Mouse (Mus musculus): ENCODE measurements around the gene Arsa.

Arsa gene

DNA sequence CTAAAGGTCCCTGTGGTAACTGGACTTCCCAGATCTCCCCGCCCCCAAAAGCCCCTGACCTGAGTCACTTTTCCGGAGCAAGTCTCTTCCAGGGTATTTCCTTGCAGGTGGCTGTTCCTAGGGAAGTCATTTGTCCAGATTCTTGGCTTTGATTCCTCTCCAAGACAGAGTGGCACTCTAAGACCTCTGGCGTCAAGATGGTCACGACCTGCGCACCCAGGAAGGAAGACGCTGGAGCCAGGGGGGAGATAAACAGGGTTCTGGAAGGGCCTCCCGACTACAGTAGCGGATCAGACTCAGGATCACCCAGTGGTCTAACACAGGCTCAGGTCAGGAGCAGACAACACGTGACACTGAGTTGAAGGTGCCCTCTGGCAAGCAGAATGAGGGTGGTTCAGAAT lies at the start of gene Arsa:
Gene Arsa (minus strand): TSS at position 335 of the 401 bp plus-strand sequence.
- peak; percentile 30 to 34 for DNase-seq

DNA sequence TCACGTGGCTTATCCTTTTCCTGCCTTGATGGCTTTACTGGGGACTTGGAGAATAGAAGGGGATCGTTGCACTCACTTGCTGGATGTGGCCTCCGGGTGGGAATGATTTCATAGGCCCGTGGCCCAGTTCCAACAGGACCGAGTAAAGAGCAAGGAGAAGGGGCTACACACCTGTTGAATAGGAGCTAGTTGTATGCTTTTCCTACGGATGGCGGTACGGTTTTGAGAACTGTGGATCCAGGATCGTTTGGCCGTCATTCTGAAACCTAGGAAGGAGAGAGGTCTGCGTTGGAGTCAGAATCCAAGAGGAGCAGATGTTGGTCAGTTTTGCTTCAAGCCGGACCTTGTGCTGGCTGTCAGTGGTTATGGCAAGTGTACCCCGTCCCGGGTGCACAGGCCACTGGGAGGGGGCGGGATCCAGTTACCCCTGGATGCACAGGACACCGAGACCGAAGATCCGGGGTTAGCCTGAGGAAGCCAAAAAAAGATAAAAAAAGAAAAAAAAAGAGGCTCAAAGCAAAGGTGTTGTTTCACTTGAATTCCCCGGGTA lies 49.6 kb upstream of the Arsa start:
- no peak for DNase-seq

DNA sequence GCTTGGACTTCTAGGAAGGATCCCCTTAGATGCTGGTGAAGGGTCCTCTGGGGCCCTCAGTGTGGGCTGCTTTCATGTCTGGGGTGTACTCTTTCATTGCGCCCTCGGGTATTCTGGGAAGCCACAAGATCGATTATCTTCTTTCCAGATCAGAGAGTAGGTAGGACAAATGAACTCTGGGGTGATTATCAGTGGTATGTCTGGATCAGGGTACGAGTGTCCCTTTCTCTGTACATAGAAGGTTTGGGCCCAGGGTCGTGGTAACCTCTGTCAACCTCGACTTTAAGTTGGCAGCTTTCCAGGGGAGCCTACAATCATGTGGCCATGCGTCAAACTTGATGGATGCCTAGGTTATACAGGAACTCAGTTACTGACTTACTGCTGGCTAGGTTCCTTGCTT lies 48.7 kb upstream of the Arsa start:
- DNase-seq = no peak

DNA sequence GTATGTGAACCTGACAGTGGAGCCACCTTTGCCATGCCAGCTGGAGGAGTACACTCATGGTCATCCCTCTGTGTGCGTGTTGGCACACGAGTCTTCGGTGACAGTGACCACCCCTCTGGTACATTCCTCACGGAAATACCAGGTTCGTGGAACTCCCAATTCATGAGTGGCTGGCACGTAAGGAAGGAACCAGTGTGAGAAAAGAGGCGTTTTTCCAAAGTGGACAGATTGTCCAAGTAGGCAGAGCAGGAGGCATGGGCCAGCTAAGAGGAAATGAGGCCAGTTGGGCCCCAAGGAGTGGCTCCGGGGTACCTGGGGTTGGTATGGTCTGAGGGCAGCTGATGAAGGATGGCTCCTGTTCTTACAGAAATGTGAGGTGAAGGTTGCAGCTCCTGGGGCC lies 48.2 kb upstream of the Arsa start:
- peak in 1 of 2 experiments; percentile 15 for DNase-seq

DNA sequence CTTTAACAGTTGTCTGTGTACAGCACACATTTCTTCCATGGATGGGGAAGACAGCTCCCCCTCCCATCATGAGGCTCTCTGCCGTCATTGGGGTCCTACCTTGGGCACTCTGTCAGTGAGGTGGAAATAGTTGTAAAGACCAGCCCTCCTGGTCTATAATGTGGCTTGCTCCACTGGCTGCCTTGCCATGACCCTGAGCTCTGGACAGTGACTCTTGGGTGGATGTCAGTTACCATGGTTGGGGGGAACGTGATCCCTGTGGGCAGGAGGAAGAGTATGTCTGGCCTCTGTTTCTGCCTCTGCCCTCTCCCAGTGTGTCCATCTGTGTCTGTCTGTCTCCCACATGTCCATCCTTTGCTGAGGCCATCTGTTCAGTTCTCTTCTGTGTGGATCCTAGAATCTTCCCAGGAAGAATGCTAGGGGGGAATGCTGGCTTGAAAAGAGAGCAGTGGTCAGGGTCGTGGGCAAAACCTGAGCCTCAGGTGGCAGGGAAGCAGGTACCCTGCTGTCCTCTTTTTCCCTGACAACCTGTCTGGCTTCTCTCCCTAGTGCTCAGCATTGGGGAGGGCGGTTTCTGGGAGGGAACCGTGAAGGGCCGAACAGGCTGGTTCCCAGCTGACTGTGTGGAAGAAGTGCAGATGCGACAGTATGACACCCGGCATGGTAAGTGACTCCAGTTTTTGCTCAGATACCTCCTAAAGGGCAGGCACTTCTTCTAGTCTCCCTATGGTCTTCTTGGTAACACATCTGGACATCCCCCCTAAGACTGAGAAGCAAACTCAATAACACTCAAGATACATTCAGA lies 47.6 kb upstream of the Arsa start:
- peak in 1 of 2 experiments; percentile 15 for DNase-seq

DNA sequence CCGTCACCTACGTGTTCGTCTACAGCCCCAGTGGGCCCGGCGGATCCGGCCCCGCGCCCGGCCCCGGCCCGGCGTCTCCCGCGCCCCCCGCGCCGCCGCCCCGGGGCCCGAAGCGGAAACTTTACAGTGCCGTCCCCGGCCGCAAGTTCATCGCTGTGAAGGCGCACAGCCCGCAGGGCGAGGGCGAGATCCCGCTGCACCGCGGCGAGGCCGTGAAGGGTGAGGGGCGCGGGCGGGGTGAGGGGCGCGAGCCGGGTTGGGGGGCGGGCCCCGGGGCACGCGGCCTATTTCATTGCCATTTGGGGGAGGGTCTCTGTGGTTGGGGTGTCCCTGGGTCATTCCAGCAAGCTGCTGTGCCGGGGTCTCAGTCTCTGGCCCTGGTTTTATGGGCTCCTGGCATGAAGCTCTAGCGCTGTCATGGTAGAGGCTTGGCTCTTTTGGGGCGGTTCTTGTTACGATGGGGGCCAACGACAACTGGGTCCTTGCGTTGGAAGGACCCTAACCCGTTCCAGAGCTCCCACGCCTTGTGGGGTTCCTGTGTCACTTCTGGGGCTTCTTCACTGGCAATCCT lies 46.9 kb upstream of the Arsa start:
- peak in 1 of 2 experiments; percentile 29 for DNase-seq

DNA sequence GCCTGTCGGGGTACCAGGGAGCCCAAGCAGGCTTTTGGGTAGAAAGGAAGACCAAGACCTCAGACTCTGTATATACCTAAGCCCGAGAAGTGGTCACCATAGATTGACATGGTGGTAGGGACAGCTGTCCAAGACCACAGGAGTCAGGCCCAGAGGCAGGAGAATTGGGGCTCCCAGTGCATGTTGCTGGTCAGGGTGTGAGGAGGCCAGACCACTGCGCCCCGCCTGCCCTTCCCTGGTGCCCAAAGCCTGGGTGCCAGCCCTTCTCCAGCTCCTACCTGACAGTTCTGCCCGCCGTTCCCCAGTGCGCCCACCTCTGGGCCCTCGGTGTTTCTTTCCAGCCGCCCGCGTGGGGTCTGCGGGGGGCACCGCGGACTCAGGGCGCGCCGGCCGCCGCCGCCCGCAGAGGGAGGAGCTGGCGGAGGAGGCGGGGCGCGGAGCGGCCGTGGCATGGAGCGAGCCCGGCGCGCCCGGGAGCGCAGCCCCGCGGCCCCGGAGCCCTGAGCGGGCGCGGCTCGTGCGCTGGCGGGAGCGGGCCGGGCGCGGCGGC lies 46.1 kb upstream of the Arsa start:
- DNase-seq = peak in 1 of 2 experiments; percentile 51

DNA sequence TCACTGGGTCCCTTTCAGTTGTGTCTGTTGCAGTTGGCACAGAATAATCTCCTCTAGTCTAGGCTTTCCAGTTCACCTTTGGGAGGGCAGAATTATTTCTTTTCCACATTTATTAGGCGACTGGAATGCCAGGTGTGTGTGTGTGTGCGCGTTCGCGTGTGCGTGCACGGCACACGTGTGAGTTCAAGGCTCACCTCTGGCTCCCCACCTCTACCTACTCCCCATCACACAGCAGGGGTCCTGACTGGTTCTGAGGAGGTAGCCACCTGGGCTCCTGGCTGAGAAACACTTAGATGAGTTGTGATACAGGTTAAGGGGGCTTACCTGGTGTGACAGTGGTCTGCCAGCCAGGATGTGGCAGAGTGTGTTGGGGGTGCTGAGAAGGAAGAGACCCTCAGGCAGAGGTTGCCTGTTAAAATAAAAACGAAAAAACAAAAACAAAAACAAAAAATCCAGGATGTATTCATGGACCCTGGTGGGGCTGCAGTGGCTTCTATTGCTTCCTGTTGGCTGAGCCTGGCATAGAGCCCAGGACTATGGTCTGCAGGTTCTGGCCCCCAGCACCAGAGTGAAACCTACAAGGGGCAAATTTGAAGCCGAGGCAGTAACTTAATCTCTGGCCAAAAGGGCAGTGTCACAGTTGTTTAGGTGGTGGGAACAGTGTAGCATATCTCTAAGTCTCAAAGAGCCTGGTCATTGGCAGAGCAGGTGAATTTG lies 45.5 kb upstream of the Arsa start:
- DNase-seq = peak in 1 of 2 experiments; percentile 21

DNA sequence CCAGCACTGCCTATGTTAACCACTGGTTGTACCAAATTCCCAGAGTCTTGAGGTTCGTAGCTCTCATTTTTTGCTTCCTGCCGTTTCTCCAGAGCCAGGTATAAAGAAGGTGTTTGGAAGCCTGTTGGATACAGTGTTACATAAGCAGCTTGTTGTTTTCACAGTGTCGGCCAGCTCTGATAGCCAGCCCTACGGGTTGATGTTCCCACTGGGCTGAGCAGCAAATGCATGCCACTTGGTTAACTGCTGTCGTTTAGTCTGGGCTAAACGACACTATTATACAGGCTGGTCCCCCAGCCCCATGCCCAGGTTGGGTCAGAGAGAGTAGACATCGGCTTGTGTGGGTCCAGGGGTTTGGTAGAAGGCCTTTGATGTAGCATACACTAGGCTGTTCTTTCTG lies 44.7 kb upstream of the Arsa start:
- no peak for DNase-seq

DNA sequence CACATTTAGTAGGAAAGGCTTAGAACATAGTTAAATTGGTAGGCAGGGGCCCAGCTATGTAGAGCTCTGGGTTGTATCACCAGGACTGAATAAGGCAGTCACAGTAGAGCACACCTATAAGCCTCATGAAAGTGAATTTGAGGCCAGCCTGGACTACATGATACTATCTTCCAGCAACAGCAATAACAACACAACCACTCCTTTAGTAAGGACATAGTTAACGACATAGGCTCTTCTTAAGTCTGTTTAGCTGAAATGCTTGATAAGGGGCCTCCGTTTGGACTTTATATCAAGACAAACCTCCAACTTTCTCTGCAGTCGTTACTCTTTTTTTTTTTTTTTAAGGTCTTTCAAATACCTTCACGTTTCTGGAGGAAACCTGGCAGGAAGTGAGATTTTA lies 35.5 kb upstream of the Arsa start:
- no peak for DNase-seq

DNA sequence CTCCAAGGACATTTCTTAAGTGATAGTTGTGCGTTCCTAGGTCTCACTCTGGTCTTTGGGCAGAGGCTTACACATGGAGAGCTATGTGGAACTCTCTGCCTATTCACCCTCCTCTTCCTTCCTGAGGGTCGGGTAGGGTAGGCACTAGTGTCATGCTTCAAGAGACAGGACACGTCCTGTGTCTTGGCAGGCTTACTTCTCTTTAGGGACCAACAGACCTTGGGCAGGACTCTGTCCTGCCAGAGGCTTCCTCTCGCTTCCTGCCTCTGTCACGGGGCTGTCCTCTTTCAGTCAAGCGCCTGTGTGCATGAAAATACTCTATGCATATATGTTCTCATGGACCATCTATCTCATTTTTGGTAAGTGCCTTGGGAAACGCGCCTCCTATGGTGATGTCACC lies 30.5 kb upstream of the Arsa start:
- no peak for DNase-seq

DNA sequence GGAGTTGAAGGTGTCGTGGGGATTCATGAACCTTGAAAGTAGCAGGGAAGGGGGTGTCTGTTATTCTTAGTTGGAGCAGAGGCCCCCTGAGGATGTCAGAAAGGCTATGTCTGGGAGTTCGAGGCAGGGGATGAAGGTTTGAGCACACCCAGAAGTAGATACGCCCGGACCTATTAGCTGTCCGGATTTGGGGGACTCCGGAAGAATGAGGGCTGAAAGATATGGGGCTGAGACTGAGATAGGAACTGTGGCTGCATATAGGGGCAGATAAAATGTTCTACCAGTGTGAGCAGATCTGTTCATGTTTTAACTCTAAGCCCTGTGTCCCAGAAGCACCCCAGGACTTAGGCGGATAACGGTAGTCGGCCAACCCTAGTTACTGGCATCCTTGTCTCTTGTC lies 27.6 kb upstream of the Arsa start:
- DNase-seq = no peak

DNA sequence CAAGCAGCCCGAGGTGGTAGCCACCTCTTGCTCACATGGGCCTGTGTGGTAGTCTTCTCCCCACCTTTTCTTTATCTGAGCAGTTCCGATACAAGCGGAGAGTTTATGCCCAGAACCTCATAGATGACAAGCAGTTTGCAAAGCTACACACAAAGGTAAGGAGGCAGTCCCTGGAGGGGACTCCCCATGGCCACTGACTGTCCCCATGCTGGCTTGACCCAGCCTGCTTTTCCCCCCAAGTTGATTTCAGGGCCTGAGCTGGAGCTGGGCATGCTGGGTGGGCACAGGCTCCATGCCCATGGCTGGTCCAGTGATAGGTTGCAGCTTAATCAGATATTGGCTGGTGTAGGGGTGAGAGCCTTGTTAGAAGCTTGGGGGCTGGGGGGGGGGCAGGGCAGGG lies 24.1 kb upstream of the Arsa start:
- no peak for DNase-seq

DNA sequence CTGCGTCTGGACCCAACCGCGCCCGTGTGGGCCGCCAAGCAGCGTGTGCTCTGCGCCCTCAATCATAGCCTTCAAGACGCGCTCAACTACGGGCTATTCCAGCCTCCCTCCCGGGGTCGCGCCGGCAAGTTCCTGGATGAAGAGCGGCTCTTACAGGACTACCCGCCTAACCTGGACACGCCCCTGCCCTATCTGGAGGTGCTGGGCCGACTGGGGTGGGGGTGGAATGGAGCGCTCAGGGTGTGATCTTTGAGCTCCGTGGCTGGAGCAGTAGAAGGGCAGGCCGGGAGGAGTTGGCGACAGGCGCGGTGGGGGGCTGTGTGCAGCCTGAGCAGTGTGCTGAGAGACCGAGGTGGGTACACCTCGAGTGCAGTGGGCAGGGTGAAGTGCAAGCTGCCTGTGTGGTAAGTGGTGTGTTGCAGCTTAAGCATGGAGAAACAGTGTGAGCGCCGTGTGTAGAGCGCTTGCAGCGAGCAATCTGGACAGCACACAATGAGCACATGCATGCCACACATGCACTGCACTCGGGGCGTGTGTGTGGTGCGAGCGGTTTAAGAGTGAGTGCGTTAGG lies 23.1 kb upstream of the Arsa start:
- peak in 1 of 2 experiments; percentile 37 for DNase-seq

DNA sequence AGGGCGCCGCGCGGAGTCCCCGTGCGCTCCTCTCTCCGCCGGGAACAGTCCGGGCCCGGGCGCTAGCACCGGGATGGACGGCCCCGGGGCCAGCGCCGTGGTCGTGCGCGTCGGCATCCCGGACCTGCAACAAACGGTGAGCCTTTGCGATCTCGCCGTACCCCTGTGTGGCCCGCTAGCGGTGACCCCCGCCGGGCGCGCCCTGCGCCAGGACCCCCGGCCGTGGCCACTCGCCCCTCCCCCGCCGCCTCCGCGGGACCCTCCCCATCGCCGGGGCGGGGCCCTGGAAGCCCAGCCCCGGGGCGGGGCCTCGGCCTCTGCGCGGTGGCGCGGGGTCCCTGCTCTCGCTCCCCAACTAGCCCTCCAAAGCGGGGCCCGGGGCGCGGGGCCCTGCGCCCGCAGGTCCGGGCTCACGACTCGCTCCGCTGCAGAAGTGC lies 22.6 kb upstream of the Arsa start:
- DNase-seq = peak; percentile 52 to 72

DNA sequence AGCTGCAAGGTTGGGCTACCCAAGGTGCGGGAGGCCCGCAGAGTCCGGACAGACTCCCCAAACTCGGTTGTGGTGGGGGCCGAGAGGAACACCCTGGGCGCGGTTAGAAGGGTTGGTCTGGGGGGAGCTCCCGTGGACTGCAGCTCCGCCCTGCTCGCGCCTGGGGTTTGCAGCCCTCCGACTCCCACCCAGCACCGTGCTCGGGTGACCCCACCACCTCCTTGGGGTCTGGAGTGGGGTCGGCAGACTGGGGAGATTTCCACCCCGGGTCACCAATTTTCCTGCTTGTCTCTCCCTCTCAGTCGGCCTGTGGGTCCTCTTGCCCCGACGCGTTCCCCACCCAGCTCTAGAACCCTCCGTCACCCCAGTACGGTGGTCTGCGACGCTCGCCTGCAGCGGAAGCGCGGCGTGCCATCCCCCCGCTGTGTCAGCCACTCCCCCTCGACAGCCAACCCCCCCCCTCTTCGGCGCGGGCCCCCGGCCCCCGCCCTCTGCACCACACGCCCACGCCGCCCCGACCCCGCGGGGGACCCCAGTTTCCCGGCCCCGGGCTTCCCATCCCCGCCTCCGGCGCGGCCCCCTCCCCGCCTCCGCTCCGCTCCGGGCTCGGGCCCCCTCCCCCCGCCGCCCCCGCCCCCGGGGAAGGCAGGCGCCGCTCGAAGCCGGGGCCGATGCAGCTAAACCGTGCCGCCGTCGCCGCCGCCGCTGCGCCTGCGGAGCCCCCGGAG lies 21.9 kb upstream of the Arsa start, which contains the start of gene Shank3:
Gene Shank3 (plus strand): TSS at position 663 of the 728 bp plus-strand sequence.
- peak; percentile 26 to 45 for DNase-seq

DNA sequence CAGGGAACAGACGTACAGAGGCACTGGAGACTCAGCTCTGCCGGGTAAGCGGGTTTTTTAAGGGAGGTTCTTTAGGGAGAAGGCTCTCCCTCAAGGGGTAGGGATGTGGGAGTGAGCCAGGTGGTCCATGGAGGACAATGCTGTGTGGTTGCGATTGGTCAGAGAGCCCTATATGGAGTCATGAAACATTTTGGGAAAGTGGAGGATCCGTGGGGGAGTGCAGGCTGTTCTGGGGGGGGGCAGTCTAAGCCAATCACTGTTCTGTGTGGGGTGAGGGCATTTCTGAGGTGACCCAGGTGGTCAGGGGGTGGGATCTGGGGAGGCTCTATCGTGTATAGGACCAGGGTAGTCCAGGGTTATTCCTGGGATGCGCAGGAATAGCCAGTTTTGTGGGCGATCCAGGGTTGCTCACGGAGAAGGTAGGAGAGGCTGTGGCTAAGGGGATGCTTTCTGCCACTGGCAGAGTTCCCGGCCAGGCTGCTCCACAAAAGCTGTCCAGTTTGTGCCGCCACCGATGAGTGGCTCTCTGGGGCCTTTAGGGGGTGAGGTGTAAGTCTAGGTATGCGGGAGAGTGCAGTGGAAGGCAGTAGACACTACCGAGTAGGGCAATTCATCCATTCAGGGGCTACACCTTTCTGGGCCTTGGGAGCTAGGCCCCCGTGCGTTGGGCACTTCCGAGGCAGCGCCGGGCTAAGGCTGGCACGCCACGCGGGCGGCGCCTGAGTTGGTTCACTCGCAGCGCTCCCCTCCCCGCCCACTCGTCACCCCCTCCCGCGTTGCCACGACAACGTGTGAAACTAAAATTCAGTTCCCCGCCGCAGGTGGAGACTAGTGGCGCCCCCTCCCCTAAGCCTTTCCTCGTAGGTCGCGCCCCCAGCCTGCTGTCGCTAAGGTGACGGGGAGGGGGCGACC lies 21.1 kb upstream of the Arsa start:
- DNase-seq = peak; percentile 52 to 64

DNA sequence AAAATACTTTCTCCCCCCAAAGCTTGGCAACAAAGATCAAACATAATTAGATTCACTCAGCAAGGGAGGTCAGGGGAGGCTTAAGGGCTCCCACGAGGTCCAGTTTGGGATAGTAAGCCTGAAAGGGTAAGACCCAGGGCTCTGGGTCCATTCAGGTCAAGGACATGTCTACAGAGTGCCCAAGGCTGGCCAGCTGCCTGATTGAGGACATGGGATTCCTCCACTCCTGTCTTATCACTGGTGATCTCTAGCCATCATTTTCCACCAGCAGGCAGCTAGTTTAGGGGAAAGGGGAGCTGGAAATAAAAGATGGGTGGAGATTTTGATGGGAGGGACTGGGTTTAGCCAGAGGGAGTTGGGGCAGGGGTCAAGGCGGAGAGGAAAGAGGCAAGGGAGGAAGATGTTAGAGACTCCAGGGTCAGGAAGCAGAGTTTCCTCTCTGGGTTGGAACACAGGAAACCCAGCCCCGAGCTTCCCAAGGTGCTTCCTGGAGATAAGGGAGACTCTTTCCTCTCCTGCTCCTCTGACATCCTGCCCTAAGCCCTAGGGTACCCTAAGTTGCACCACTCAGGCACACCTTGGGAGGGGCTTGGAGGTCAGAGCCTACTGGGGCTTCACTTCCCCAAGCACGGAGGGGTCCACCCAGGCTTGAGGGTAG lies 20.3 kb upstream of the Arsa start:
- peak; percentile 72 to 87 for DNase-seq

DNA sequence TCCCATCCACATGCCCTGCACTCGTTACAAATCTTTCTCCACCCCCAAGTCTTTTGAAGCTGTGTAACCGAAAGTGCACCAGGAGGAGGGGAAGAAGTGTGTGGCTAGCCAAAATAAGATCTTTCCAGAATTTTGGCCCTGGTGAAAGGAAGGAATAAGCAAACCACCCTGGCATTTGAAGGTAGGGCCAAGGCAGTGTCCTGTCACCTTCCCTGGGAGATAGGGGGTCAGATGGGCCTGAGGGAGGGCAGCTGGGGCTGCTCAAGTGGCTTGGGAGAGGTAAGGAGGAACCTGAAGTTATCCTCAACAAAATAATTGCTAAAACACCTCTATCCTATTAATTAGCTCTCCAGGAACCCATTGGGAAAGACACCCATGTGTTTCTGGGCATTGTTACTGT lies 19.6 kb upstream of the Arsa start:
- DNase-seq = no peak

DNA sequence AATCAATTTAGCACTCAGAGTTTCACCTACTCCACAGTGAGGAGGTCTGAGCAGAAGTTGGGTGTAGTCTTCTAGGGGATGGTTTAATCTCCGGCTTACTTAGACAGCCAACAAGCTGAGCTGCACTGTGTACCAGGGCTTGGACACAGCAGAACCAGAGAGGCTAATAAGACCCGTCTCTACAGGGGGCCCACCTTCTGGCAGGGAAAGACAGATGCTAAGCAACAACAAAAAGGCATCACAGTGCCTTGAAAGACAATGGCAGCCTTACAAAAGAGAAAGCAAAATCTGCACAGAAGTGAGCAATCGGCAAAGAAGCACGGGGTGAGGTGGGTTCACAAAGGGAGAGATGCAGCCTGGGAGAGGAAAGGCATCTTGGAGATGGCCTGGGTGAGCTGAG lies 18.9 kb upstream of the Arsa start:
- no peak for DNase-seq
